Mouse (Mus musculus): ENCODE results near the gene Pla1a. TPM values are rescaled to one million over a fixed set of nuclear protein-coding genes. Genes with fewer than 3 reads are reported as not detected.

Gene Pla1a
- polyA plus RNA-seq, 1 experiment from 2014 or later = 1.3 TPM

DNA sequence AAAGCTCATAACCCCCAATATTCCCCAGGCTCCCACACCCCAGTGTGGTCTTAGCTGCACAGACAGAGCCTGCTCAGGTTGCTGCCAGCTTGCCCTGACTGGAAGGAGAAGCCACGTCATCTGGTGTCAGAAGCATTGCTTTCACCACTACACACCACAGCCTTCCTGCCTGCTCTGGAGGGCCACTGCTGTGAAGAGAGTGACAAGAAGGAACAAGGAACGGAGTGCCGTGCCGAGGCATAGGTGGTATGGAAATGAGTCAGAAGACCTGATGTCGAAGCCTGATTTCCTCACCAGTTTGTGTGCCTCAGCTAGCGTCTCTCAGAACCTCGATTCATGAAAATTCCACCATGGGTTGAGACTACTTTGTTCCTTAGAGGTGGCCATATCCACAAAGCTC, 29.3 kb downstream of the Pla1a start:
- ATAC-seq (ENCODE audit: insufficient number of reproducible peaks, insufficient read depth, low FRiP score, low read depth) = no peak
- Histone ChIP-seq H3K36me3 (ENCODE audit: control insufficient read depth, insufficient read depth, low read length) (no peaks in the 10 kb centered on the region), H3K27me3 (ENCODE audit: control insufficient read depth, insufficient read depth, low read length) (no peaks in the 10 kb centered on the region)

DNA sequence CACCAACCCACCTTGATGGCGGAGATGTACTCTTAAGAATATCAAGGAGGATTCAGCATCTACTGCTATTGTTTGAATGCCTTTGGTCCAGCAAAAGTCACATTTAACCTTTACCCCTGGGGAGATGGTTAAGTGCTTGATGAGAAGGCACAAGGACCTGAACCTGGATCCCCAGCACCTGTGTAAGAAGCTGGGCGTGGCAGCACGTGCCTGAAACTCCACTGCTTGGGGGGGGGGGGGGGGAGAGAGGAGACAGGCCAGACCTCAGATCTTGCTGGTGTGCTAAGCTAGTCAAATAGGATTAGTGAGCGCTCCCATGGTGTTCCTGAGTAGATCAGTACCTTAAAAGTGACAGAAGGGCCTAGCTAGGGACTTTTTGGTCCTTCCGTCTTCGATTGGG, 31.5 kb downstream of the Pla1a start:
- peaks cover 14 to 18% of the 10 kb centered on the region in 2 experiments for H3K4me1 ChIP-seq (ENCODE audit: control insufficient read depth in 2 of 2, insufficient read depth in 2 of 2, low read length in 2 of 2)
- no peak for ATAC-seq (ENCODE audit: insufficient number of reproducible peaks, insufficient read depth, low FRiP score, low read depth)
- H3K27ac ChIP-seq (replicated peaks in 1 of 2; ENCODE audit: control insufficient read depth in 1 of 2, insufficient read depth in 1 of 2, low read depth in 2 of 2, low read length in 2 of 2) = no peak overlapping the region
- no peak overlapping the region for H3K4me3 ChIP-seq (ENCODE audit: control insufficient read depth in 1 of 2, insufficient read depth in 1 of 2, low read depth in 1 of 2, low read length in 2 of 2)
- H3K4me2 ChIP-seq (ENCODE audit: low read length) = no peak overlapping the region
- H3K27me3 ChIP-seq (ENCODE audit: control insufficient read depth, insufficient read depth, low read length) = no peaks in the 10 kb centered on the region
- H3K9ac ChIP-seq (ENCODE audit: low read length) = no peak overlapping the region
- H3K36me3 ChIP-seq (ENCODE audit: control insufficient read depth, insufficient read depth, low read length) = no peaks in the 10 kb centered on the region
- H3K9me3 ChIP-seq (ENCODE audit: control insufficient read depth, low read length) = no peaks in the 10 kb centered on the region
- 73% methylated on average over 6 of the region's 6 CpGs for WGBS

More for the DNA sequence above, 29.3 kb downstream of the Pla1a start:
- no peak overlapping the region for H3K27ac ChIP-seq (replicated peaks in 1 of 2; ENCODE audit: control insufficient read depth in 1 of 2, insufficient read depth in 1 of 2, low read depth in 2 of 2, low read length in 2 of 2)
- H3K9ac ChIP-seq (ENCODE audit: low read length) = no peak overlapping the region
- H3K4me2 ChIP-seq (ENCODE audit: low read length) = no peak overlapping the region
- H3K4me3 ChIP-seq (ENCODE audit: control insufficient read depth in 1 of 2, insufficient read depth in 1 of 2, low read depth in 1 of 2, low read length in 2 of 2) = no peak overlapping the region
- WGBS = 68% methylated on average over 7 of the region's 7 CpGs
- H3K4me1 ChIP-seq (ENCODE audit: control insufficient read depth in 2 of 2, insufficient read depth in 2 of 2, low read length in 2 of 2) = peaks cover 13 to 17% of the 10 kb centered on the region in 2 experiments
- no peaks in the 10 kb centered on the region for H3K9me3 ChIP-seq (ENCODE audit: control insufficient read depth, low read length)

DNA sequence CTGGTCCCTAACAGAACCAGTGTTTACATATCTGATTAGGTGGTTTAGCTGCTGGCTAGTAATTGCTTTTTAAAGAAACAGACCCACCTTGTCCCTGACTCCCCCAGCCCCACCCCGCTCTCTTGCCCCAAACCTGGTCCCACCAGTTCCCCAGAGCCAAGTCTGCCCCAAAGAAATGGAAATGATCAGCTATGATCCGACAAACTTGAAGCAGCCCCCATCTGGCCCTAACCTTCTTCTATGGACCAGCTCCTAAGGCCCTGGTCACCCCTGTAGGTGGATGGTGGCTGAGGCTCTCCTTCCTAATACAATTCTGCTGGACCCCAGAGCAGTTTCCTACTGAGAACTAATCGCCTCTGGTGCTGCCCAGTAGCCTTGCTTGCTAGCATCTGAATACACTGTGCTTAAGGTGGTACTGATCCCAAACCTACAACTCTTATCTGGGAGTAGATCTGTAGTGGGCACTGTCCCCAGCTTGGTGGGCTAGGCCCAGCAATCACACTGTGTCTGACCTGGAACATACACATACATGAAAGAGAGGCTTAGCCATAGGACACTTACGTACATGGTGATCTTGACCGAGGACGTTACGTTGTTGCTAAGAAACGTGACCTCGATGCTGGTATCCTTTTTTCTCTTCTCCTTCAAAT, 32.5 kb downstream of the Pla1a start:
- Histone ChIP-seq H3K9me3 (ENCODE audit: control insufficient read depth, low read length) (no peaks in the 10 kb centered on the region), H3K4me1 (ENCODE audit: control insufficient read depth in 2 of 2, insufficient read depth in 2 of 2, low read length in 2 of 2) (peaks cover 15 to 25% of the 10 kb centered on the region in 2 experiments), H3K4me2 (ENCODE audit: low read length) (peak overlapping the region; percentile 73), H3K9ac (ENCODE audit: low read length) (peak overlapping the region; percentile 68), H3K27ac (replicated peaks in 1 of 2; ENCODE audit: control insufficient read depth in 1 of 2, insufficient read depth in 1 of 2, low read depth in 2 of 2, low read length in 2 of 2) (no peak overlapping the region; a peak in 1 of 4 replicates), H3K36me3 (ENCODE audit: control insufficient read depth, insufficient read depth, low read length) (no peaks in the 10 kb centered on the region), H3K4me3 (ENCODE audit: control insufficient read depth in 1 of 2, insufficient read depth in 1 of 2, low read depth in 1 of 2, low read length in 2 of 2) (peak overlapping the region; percentile 34 to 42), H3K27me3 (ENCODE audit: control insufficient read depth, insufficient read depth, low read length) (no peaks in the 10 kb centered on the region)
- 76% methylated on average over 9 of the region's 9 CpGs for WGBS
- no peak for ATAC-seq (ENCODE audit: insufficient number of reproducible peaks, insufficient read depth, low FRiP score, low read depth)

GRCm38 (mm10) chr16:38399531-38400231, 33.3 kb downstream of the Pla1a start:
- Histone ChIP-seq H3K4me3 (ENCODE audit: control insufficient read depth in 1 of 2, insufficient read depth in 1 of 2, low read depth in 1 of 2, low read length in 2 of 2) (peak overlapping the region; percentile 34 to 42), H3K9ac (ENCODE audit: low read length) (peak overlapping the region; percentile 68), H3K4me1 (ENCODE audit: control insufficient read depth in 2 of 2, insufficient read depth in 2 of 2, low read length in 2 of 2) (peaks cover 17 to 25% of the 10 kb centered on the region in 2 experiments), H3K27ac (replicated peaks in 1 of 2; ENCODE audit: control insufficient read depth in 1 of 2, insufficient read depth in 1 of 2, low read depth in 2 of 2, low read length in 2 of 2) (peak overlapping the region; percentile 2 to 53; a peak in 3 of 4 replicates), H3K9me3 (ENCODE audit: control insufficient read depth, low read length) (no peaks in the 10 kb centered on the region), H3K36me3 (ENCODE audit: control insufficient read depth, insufficient read depth, low read length) (no peaks in the 10 kb centered on the region), H3K27me3 (ENCODE audit: control insufficient read depth, insufficient read depth, low read length) (no peaks in the 10 kb centered on the region), H3K4me2 (ENCODE audit: low read length) (peak overlapping the region; percentile 73)
- peak; percentile 58; the same call in 1 of the 2 replicates for ATAC-seq (ENCODE audit: insufficient number of reproducible peaks, insufficient read depth, low FRiP score, low read depth)
- 16% methylated on average over 17 of the region's 17 CpGs for WGBS

DNA sequence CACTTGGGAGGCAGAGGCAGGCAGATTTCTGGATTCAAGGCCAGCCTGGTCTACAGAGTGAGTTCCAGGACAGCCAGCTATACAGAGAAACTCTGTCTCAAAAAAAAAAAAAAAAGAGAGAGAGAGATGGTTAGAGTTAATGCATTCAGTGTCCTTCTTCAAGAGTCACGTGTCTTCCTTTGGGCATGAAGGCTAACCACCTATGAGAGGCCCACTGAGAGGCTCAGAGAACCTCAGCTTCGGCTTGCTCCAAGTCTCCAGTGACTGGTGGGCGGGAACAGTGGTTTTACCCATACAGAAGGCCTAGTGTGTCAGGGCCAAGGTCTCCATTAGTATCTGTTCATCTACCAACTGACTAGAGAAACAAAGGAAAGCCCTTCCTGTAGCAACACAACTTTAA, 33.9 kb downstream of the Pla1a start:
- H3K4me2 ChIP-seq (ENCODE audit: low read length) = peak overlapping the region; percentile 73; the same call in 1 of the 2 replicates
- H3K27ac ChIP-seq (replicated peaks in 1 of 2; ENCODE audit: control insufficient read depth in 1 of 2, insufficient read depth in 1 of 2, low read depth in 2 of 2, low read length in 2 of 2) = peak overlapping the region in 1 of 2 experiments; percentile 28; a peak in 1 of 4 replicates
- H3K4me3 ChIP-seq (ENCODE audit: control insufficient read depth in 1 of 2, insufficient read depth in 1 of 2, low read depth in 1 of 2, low read length in 2 of 2) = no peak overlapping the region; a peak in 1 of 4 replicates
- H3K9me3 ChIP-seq (ENCODE audit: control insufficient read depth, low read length) = no peaks in the 10 kb centered on the region
- ATAC-seq (ENCODE audit: insufficient number of reproducible peaks, insufficient read depth, low FRiP score, low read depth) = no peak
- H3K4me1 ChIP-seq (ENCODE audit: control insufficient read depth in 2 of 2, insufficient read depth in 2 of 2, low read length in 2 of 2) = peaks cover 17 to 25% of the 10 kb centered on the region in 2 experiments
- 61% methylated on average over 3 of the region's 3 CpGs for WGBS
- H3K9ac ChIP-seq (ENCODE audit: low read length) = peak overlapping the region; percentile 68; the same call in 1 of the 2 replicates
- H3K36me3 ChIP-seq (ENCODE audit: control insufficient read depth, insufficient read depth, low read length) = no peaks in the 10 kb centered on the region
- H3K27me3 ChIP-seq (ENCODE audit: control insufficient read depth, insufficient read depth, low read length) = no peaks in the 10 kb centered on the region

GRCm38 (mm10) chr16:38398266-38398665, 34.7 kb downstream of the Pla1a start:
- H3K9me3 ChIP-seq (ENCODE audit: control insufficient read depth, low read length) = no peaks in the 10 kb centered on the region
- no peak overlapping the region for H3K4me2 ChIP-seq (ENCODE audit: low read length)
- peaks cover 17 to 25% of the 10 kb centered on the region in 2 experiments for H3K4me1 ChIP-seq (ENCODE audit: control insufficient read depth in 2 of 2, insufficient read depth in 2 of 2, low read length in 2 of 2)
- no peaks in the 10 kb centered on the region for H3K36me3 ChIP-seq (ENCODE audit: control insufficient read depth, insufficient read depth, low read length)
- no peak overlapping the region for H3K4me3 ChIP-seq (ENCODE audit: control insufficient read depth in 1 of 2, insufficient read depth in 1 of 2, low read depth in 1 of 2, low read length in 2 of 2)
- 87% methylated on average over 6 of the region's 6 CpGs for WGBS
- H3K9ac ChIP-seq (ENCODE audit: low read length) = no peak overlapping the region
- ATAC-seq (ENCODE audit: insufficient number of reproducible peaks, insufficient read depth, low FRiP score, low read depth) = no peak
- H3K27ac ChIP-seq (replicated peaks in 1 of 2; ENCODE audit: control insufficient read depth in 1 of 2, insufficient read depth in 1 of 2, low read depth in 2 of 2, low read length in 2 of 2) = no peak overlapping the region
- no peaks in the 10 kb centered on the region for H3K27me3 ChIP-seq (ENCODE audit: control insufficient read depth, insufficient read depth, low read length)

DNA sequence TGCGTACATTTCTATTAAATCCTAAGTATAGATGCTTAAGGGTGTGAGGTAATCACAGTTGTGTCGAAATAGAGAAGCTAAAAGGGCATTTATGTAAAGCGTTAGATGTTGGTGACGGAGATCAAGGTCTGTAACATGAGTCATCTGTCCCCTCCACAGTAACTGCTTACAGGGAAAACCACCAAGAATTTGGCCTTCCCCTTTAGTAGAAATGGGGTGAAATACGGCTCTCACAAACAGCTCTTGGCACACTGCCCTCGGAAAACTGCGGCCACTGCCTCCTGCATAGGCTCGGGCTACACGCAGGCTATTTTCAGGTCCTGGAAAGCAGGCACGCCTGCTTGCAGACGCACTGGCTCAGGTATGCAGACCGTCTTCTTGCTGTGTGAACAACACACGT, 36.8 kb downstream of the Pla1a start:
- ATAC-seq (ENCODE audit: insufficient number of reproducible peaks, insufficient read depth, low FRiP score, low read depth) = no peak
- no peaks in the 10 kb centered on the region for H3K9me3 ChIP-seq (ENCODE audit: control insufficient read depth, low read length)
- H3K9ac ChIP-seq (ENCODE audit: low read length) = peak overlapping the region; percentile 50; the same call in 1 of the 2 replicates
- peak overlapping the region; percentile 40 to 65 for H3K27ac ChIP-seq (replicated peaks in 1 of 2; ENCODE audit: control insufficient read depth in 1 of 2, insufficient read depth in 1 of 2, low read depth in 2 of 2, low read length in 2 of 2)
- H3K4me3 ChIP-seq (ENCODE audit: control insufficient read depth in 1 of 2, insufficient read depth in 1 of 2, low read depth in 1 of 2, low read length in 2 of 2) = no peak overlapping the region
- H3K4me2 ChIP-seq (ENCODE audit: low read length) = peak overlapping the region; percentile 55
- no peaks in the 10 kb centered on the region for H3K36me3 ChIP-seq (ENCODE audit: control insufficient read depth, insufficient read depth, low read length)
- 27% methylated on average over 13 of the region's 13 CpGs for WGBS
- H3K4me1 ChIP-seq (ENCODE audit: control insufficient read depth in 2 of 2, insufficient read depth in 2 of 2, low read length in 2 of 2) = peaks cover 24 to 25% of the 10 kb centered on the region in 2 experiments
- H3K27me3 ChIP-seq (ENCODE audit: control insufficient read depth, insufficient read depth, low read length) = no peaks in the 10 kb centered on the region

Measured in heart, embryonic 14.5 days (tissue).